Mouse (Mus musculus): ENCODE measurements at regions not wholly inside any gene's neighbourhood (a gene's known extent, or its start where the extent isn't known, plus 50 kb on each side); places are given as distances from the start of the nearest gene placed in this dataset.
A peak's percentile ranks its signal among the peaks of the same experiment; 100 is the strongest.

- no peak for DNase-seq (ENCODE audit: low read depth, low spot score)
These were observed 68.2 kb upstream of the Ifne start for GRCm38 (mm10) chr4:88948027-88948859.

DNA sequence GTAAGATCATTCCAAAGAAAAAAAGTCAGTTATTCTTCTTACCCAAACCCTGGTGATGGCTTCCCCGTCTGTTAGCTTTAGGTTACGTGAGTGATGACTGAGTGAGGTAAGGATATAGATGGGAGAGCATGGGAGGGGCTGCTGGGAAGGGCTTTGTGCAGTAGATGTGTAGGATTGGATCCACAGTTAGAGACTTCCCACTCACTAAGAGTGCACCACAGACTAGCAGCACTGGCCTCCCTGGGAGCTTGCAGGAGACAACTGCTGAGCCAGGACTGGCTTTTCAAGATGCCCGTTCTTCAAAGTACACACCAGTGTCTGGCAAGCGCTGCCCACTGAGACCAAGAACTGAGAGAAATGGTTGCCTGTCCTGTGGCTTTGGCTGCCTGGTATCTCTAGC lies 62.0 kb upstream of the Ifne start:
- DNase-seq (ENCODE audit: low read depth, low spot score) = peak; percentile 7

- no peak for DNase-seq (ENCODE audit: low read depth, low spot score)
These were observed 60.7 kb upstream of the Ifne start for GRCm38 (mm10) chr4:88940670-88941069.

DNA sequence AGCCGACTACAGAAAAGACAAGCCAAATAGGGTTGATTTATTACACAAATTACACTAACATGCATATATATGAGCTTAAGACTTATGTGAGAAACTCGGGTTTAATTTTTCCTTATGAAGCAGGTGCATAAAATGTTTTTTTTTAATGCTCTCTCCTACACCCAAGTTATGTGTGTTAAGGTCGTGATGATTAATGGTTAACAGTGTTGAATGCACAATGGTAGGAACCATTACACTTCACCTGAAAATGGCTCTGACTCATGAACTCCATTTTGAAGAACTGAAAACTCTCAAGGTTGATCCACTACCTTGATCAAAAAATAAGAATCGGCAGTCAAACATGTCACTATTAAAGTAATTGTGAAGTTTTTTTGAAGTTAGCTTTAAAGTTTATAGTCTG lies 59.4 kb upstream of the Ifne start:
- no peak for DNase-seq (ENCODE audit: low read depth, low spot score)

GRCm38 (mm10) chr4:88938712-88939032 lies 58.7 kb upstream of the Ifne start:
- DNase-seq (ENCODE audit: low read depth, low spot score) = no peak

GRCm38 (mm10) chr4:88937866-88938711 lies 58.1 kb upstream of the Ifne start:
- peak; percentile 67 for DNase-seq (ENCODE audit: low read depth, low spot score)

- no peak for DNase-seq (ENCODE audit: low read depth, low spot score)
These were observed 57.0 kb upstream of the Ifne start for GRCm38 (mm10) chr4:88936976-88937375.

- DNase-seq (ENCODE audit: low read depth, low spot score) = no peak
These were observed 55.9 kb upstream of the Ifne start for GRCm38 (mm10) chr4:88935901-88936300.

DNA sequence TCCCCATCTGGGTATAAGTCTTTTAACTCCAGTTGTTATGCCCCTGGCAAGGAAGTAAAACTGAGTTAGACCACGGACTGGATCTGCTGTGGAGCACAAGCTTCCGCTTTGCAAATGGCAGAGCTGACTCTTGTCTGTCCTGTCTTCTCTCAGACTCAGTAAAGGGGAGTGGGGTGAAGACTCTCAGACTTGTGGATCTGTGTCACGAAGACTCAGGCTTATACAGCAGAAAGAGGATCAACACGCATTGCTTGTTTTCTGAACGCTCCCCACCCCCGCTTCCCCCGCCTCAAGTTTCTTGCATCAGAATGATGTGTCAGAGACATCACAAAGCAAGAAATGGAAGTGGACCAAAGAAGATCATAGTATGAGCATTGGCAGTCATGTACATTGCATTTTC lies 55.3 kb upstream of the Ifne start:
- no peak for DNase-seq (ENCODE audit: low read depth, low spot score)

GRCm38 (mm10) chr4:88934266-88935025 lies 54.4 kb upstream of the Ifne start:
- no peak for DNase-seq (ENCODE audit: low read depth, low spot score)

DNA sequence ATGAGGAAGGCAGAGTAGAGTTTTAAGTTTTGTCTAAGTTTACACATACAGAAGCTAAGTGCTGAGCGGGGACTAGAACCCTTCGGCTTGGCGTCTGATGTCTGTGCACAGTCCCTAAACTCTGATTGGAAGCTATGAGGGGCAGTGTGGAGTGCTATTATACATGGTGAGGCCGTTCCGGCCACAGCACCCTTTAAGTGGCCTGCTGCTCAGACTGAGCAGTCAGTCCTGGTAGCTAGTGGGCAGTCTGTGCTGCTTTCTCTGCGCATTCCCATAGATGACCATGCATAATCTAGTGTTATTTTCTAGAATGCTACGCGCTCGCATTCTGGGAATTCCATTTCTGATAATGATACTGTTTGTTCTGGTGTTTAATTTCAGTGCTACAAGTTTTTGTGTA lies 51.2 kb upstream of the Ifne start:
- DNase-seq (ENCODE audit: low read depth, low spot score) = no peak
